30 mouse cellular contexts compared by ENCODE assay signal in the genomic region with DNA sequence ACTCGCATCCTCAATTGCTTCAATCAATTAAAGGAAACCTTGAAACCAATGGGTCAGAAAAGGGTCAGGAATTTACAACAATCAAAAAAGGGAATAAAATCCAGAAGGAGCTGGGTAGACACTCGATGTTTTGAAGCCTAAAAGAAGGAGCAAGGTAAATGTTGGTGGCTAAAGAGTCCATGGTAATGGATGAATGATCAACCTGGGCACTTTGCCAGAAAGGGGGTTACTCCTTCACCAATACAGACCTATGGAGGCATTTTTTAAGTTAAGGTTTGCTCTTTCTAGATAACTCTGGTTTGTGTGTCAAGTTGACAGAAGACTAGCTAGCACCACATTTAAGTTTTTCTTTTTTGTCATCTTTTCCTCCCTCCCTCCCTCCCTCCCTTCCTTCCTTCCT. TPM values are rescaled to one million over a fixed set of nuclear protein-coding genes. Genes with fewer than 3 reads are reported as not detected.
"Had no signal": no experiment of that assay in that cellular context is flagged by ENCODE, and none has a peak within 500 bp of the region (broad histone marks: within the 10 kb centered on the region; RNA-seq: fewer than 3 reads in every experiment).

No protein-coding gene starts in this region.

- H3K27ac ChIP-seq: heart, adult 2 months; heart, embryonic 13.5 days; heart, embryonic 15.5 days; hindbrain, embryonic 13.5 days; hindbrain, embryonic 15.5 days; hindbrain, postnatal 0 days; limb, embryonic 13.5 days; limb, embryonic 15.5 days; liver, embryonic 12.5 days; liver, embryonic 14.5 days had no signal

- H3K9me3 ChIP-seq: heart, embryonic 13.5 days; heart, embryonic 15.5 days; hindbrain, embryonic 13.5 days; hindbrain, embryonic 15.5 days; limb, embryonic 13.5 days; limb, embryonic 15.5 days; liver, embryonic 12.5 days had no signal

- H3K9ac ChIP-seq: forebrain, postnatal 0 days; heart, embryonic 13.5 days; heart, embryonic 15.5 days; hindbrain, embryonic 13.5 days; hindbrain, embryonic 15.5 days; limb, embryonic 13.5 days; limb, embryonic 15.5 days; liver, embryonic 12.5 days; liver, embryonic 14.5 days had no signal

- H3K4me3 ChIP-seq: heart, adult 2 months; heart, embryonic 13.5 days; heart, embryonic 15.5 days; hindbrain, embryonic 13.5 days; hindbrain, embryonic 15.5 days; limb, embryonic 13.5 days; limb, embryonic 15.5 days; liver, embryonic 12.5 days had no signal

- ATAC-seq: forebrain, postnatal 0 days; hindbrain, postnatal 0 days; intestine, embryonic 16.5 days; liver, embryonic 12.5 days had no signal

- H3K36me3 ChIP-seq: heart, embryonic 13.5 days; heart, embryonic 15.5 days; hindbrain, embryonic 13.5 days; hindbrain, embryonic 15.5 days; limb, embryonic 13.5 days; limb, embryonic 15.5 days; liver, embryonic 12.5 days had no signal

- H3K4me2 ChIP-seq: heart, embryonic 11.5 days; heart, embryonic 13.5 days; heart, embryonic 15.5 days; hindbrain, embryonic 13.5 days; hindbrain, embryonic 15.5 days; limb, embryonic 13.5 days; limb, embryonic 15.5 days; liver, embryonic 12.5 days had no signal

- DNase-seq: forebrain, postnatal 0 days; gastrocnemius, postnatal 14 days; gastrocnemius, postnatal 36 days; heart, adult 11 months; heart, adult 2 months; heart, postnatal 14 days; heart, postnatal 36 days; layer of hippocampus, adult 9-11 months; layer of hippocampus, postnatal 36 days; left cerebral cortex, postnatal 4 days; lung, adult 18-20 months had no signal

- H3K4me1 ChIP-seq: heart, embryonic 13.5 days; heart, embryonic 15.5 days; hindbrain, embryonic 13.5 days; hindbrain, embryonic 15.5 days; limb, embryonic 13.5 days; limb, embryonic 15.5 days; liver, embryonic 12.5 days had no signal

- H3K27me3 ChIP-seq: heart, embryonic 13.5 days; heart, embryonic 15.5 days; hindbrain, embryonic 13.5 days; hindbrain, embryonic 15.5 days; limb, embryonic 13.5 days; limb, embryonic 15.5 days; liver, embryonic 12.5 days had no signal

RNA-seq across cellular contexts. Expression of a gene that starts 15.3 kb away (rescaled TPM):
- polyA plus RNA-seq: forebrain, postnatal 0 days; heart, adult 2 months; heart, embryonic 11.5 days; heart, embryonic 13.5 days; heart, embryonic 15.5 days; heart, postnatal 0 days; hindbrain, embryonic 11.5 days; hindbrain, embryonic 13.5 days; hindbrain, embryonic 15.5 days; hindbrain, postnatal 0 days; intestine, embryonic 14.5 days; intestine, embryonic 16.5 days; large intestine, adult 2 months; limb, embryonic 11.5 days; limb, embryonic 13.5 days; limb, embryonic 15.5 days; liver, adult 2 months; liver, embryonic 12.5 days; liver, embryonic 14.5 days; liver, embryonic 16.5 days had no signal

RNA-seq across cellular contexts. Expression of a gene that starts 30.0 kb away (rescaled TPM):
- polyA plus RNA-seq: forebrain, postnatal 0 days; heart, adult 2 months; heart, embryonic 11.5 days; heart, embryonic 13.5 days; heart, embryonic 15.5 days; heart, postnatal 0 days; hindbrain, embryonic 11.5 days; hindbrain, embryonic 13.5 days; hindbrain, embryonic 15.5 days; hindbrain, postnatal 0 days; intestine, embryonic 14.5 days; intestine, embryonic 16.5 days; large intestine, adult 2 months; limb, embryonic 11.5 days; limb, embryonic 13.5 days; limb, embryonic 15.5 days; liver, adult 2 months; liver, embryonic 12.5 days; liver, embryonic 16.5 days had no signal

RNA-seq across cellular contexts. Expression of a gene that starts 40.1 kb away (rescaled TPM):
- polyA plus RNA-seq: forebrain, postnatal 0 days; gonadal fat pad, adult 2 months; heart, adult 2 months; heart, embryonic 11.5 days; heart, embryonic 13.5 days; heart, embryonic 15.5 days; heart, postnatal 0 days; hindbrain, embryonic 11.5 days; hindbrain, embryonic 13.5 days; hindbrain, embryonic 15.5 days; hindbrain, postnatal 0 days; intestine, embryonic 14.5 days; intestine, embryonic 16.5 days; large intestine, adult 2 months; limb, embryonic 11.5 days; limb, embryonic 13.5 days; limb, embryonic 15.5 days; liver, adult 2 months; liver, embryonic 12.5 days; liver, embryonic 14.5 days; liver, embryonic 16.5 days had no signal
